Mouse (Mus musculus) midbrain, embryonic 12.5 days (tissue): ENCODE results near the gene Sox1. TPM values are rescaled to one million over a fixed set of nuclear protein-coding genes. Genes with fewer than 3 reads are reported as not detected.

Experiments used
- microRNA-seq: library from miRNA; unstranded; fragments of <30 nt; microRNA quantifications from one replicate; pipeline ENCODE4, GENCODE M21; 2017
- polyA plus RNA-seq: library from polyadenylated mRNA; unstranded; fragments of >200 nt; fragmentation: Nextera tagmentation; extraction: Ambion mirVana; gene quantifications from 2 replicates; pipeline ENCODE4 v1.2.1, GENCODE M21; 2016

The Sox1 gene
- polyA plus RNA-seq, 1 experiment from 2014 or later: 6.5 TPM

Small RNA genes within 50 kb of the gene (microRNA-seq; reads per million reads assigned to microRNA genes)
- not detected for gene Gm25239

Other genes with a start within 250 kb of the Sox1 start
- gene A230072I06Rik, start 116.5 kb upstream of the Sox1 start, polyA plus RNA-seq: 0.22 TPM in 1 of 2 replicates, not detected in the other
- gene Spaca7, start 177.7 kb downstream of the Sox1 start, polyA plus RNA-seq: not detected in 2 replicates